Mouse (Mus musculus): ENCODE data around the gene Rasl12. TPM values are rescaled to one million over a fixed set of nuclear protein-coding genes. Genes with fewer than 3 reads are reported as not detected.

Gene Rasl12
- 1 to 10 TPM; 2.6 to 2.8 TPM for total RNA-seq (2021)

DNA sequence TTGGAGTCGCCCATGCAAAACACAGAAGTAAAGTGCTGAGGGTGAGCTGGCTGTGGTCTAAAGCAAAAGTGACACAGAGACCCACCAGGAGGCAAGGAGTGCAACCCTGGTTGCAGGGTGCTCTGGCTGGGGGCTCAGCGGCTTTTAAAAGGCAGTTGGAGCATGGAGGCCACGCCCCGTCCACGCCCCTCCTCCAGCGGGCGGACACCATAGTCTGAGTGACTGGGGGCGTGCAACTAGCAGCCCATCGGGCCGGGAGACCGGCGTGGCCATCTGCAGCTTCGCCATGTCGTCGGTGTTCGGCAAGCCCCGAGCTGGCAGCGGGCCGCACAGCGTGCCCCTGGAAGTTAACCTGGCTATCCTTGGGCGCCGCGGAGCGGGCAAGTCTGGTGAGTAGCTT, at the start of gene Rasl12:
TSS of gene Rasl12 (plus strand) at position 228 of the 400 bp plus-strand sequence.
- DNase-seq (ENCODE audit: extremely low spot score in 1 of 2, low spot score in 2 of 2) = peak; percentile 12 to 88
- intact Hi-C loops (cut with DNase I) = no loop called here

DNA sequence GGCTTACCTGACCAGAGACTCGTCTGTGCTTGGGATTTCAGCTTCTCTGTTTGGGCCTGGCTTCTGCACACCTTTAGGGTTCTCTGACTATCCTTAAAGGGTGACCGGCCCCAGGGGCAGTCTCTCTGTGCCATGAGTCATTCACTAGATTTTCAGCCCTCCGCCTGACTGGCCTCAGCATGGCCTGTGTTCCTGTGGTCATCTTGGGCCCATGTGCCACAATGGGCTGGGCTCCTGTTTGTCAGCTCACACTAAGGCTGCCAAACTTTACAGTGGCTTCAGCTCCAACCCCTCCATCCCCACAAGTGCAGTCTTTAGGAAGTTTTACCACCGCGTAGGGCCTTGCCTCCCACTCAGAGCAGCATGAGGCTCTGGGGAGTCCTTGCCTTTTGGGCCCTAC, 45.1 kb upstream of the Rasl12 start:
- no peak for DNase-seq (ENCODE audit: extremely low spot score in 1 of 2, low spot score in 2 of 2)
- intact Hi-C loops (cut with DNase I) = no loop called here

DNA sequence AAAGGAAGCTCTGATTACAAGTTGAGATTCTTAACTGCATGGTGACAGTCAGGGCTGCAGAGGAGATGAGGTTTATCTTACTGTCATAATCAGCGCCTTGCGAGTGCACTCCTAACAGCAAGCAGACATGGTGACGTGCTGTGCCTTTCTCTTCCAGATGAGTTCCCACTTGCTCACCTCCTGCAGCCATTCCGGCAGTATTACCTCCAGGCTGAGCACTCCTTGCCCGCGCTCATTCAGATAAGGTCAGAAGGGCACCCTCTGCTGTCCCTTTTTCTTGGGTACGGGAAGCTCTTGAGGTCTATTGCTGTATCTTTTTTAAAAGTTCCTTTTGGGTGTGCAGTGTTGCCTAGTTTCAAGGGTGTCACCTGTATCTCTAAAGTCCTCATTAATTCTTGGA, 41.7 kb upstream of the Rasl12 start:
- no peak for DNase-seq (ENCODE audit: extremely low spot score in 1 of 2, low spot score in 2 of 2)
- intact Hi-C loops (cut with DNase I) = no loop called here

DNA sequence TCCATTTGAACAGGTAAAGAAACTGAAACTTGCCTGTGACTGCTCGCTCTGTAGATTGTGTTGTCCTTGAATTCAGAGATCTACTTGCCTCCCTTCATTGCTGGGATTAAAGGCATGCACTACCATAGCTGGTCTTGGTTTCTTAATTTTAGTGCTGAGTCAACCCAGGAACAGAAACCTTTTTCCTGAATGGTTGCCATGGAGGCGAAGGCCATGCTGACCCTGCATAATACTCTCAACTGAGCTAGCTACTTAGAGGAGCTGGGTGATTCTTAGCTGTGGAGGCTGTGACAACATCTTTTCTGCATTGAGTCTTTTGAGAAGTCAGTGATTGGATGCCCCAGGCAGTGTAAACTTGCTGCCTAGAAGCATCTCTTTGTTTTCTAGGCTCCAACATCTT, 41.3 kb upstream of the Rasl12 start:
- intact Hi-C loops (cut with DNase I) = no loop called here

DNA sequence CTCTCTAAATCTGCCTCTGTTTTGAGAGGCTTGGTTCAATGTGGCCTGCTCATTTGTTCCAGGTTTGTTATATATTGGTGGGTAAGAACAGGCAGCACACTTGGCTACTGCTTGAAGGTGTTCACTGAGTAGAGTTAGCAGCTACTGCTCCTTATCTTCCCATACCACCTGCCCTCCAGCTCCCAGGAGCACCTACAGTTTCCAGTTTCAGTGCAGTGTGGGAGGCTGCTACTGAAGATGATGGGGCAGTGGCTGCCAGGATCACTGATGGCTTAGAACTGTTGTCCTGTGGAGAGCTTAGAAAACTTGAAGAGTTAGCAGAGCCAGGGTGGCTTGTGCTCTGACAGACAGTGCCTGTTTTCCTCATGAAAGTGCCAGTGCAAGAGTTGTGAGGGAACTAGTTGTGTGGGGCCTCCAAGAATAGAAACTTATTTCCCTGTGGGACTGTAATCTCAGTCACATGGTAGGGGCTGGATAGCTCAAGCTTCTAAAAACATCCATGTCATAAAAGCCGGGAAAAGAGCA, 39.3 kb upstream of the Rasl12 start:
- no peak for DNase-seq (ENCODE audit: extremely low spot score in 1 of 2, low spot score in 2 of 2)
- intact Hi-C loops (cut with DNase I) = no loop called here

More for the DNA sequence above, 41.3 kb upstream of the Rasl12 start:
- DNase-seq (ENCODE audit: extremely low spot score in 1 of 2, low spot score in 2 of 2) = no peak

DNA sequence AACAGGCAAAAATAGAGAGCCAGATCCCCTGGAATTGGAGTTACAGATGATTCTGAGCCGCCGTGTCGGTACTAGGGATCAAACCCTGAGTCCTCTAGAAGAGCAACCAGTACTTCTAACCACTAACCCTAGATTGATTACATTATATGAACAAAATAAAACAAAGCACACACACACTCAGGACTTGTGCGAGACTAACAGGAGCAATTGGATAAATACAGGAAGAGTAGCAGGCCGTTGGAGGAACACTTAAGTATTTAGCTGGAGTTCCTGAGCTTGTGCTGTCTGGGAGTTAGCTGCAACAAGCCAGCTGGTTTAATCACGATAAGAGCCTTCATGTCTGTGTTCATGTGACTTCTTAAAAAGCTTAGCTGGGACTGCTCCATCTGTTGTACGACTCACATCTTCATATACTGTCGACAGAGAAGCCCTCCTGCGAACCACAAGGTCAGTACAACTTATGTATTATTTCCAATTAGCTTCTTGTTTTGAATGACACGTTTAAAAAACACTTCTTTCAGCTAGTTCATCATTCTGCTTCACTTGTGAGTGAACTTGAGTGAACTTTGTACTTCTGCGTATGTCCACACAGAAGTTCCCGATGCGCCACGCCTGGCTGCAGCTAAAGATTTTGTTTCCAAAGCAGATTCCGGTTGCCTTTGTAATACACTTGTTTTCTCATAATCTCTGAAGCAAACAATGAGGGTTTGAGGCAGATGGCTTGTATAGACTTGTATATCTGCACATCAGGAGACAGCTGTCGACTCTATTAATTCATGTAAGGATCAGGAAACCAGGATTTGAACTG, 37.5 kb upstream of the Rasl12 start, which contains the start of gene Ubap1l:
TSS of gene Ubap1l (plus strand) at position 401 of the 808 bp plus-strand sequence.
- intact Hi-C loops (cut with DNase I) = no loop called here
- DNase-seq (ENCODE audit: extremely low spot score in 1 of 2, low spot score in 2 of 2) = no peak

DNA sequence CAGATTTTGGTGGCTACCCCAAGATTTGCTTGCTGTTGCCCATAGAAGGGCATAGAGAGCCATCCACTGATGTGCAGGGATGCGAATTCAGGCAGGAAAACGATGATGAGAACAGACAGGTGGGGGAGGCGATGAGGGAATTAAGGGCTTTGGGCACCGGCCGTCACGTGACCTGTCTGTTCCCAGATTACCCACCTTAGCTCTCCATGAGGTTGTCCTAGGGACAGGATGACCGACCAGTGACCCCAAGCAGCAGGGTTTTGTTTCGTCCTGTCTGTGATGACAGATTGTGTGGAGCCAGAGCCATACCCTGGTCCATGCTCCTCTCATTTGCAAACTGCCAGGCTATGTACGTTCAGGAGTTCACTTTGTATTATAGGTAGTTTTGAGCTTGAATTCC, 34.6 kb upstream of the Rasl12 start:
- no peak for DNase-seq (ENCODE audit: extremely low spot score in 1 of 2, low spot score in 2 of 2)
- intact Hi-C loops (cut with DNase I) = no loop called here

DNA sequence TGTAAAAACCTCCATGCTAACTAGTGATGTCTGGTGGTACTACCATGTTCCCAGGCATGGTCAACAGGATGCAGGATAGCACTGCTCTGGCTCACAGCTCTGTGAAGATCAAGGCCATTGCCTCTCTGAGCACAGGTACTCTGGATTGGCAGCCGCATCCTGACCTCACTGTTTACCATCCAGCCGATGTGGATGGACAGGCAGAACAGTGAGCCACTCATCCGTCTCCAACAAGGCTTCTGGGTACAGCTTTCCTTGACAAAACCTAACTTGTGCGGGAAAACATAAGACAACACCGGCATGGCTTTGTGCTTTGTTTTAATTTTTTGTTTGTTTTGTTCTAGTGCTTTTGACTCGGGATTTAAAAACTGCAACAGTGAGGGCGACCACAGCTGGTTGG, 32.6 kb upstream of the Rasl12 start:
- intact Hi-C loops (cut with DNase I) = no loop called here
- peak in 1 of 2 experiments; percentile 10 for DNase-seq (ENCODE audit: extremely low spot score in 1 of 2, low spot score in 2 of 2)

DNA sequence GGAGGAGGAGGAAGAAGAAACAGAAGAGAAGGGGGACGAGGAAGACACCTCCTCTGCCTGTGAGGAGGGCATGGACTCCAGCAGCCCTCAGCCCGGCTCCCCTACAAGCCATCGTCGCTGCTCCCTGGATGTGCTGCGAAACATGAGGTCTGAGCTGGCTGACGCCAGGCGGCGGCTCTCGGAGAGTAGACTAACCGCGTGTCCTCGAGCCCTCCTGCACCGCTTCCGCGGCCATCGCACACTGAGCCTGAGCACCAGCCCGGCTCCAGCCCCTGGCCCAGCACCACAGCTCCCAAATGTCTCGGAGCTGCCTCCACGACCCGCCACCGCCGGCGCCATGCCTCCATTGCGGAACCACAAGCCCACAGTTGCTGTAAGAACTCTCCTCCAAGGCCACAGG, 26.6 kb upstream of the Rasl12 start:
- intact Hi-C loops (cut with DNase I) = loop anchor here (10.0 kb wide), 1 partner anchor 63 kb away; the partner anchor contains the start of gene Mtfmt

DNA sequence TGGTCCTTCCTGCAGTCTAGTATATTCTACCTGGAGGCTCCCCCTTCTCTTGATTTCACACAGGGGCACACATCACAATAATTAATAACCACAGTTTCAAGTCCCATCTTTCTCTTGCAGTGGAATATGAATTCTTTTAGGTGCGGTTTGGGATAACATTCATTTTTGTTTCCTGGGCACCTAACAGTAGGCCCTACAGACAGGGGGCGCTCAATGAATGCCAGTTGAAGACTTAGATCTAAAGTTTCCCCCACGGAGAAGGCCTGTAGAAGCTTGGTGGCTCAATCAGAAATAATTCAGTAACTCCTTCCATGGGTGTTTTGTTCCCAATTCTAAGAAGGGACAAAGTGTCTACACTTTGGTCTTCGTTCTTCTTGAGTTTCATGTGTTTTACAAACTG, 25.9 kb upstream of the Rasl12 start:
- peak in 1 of 2 experiments; percentile 60 for DNase-seq (ENCODE audit: extremely low spot score in 1 of 2, low spot score in 2 of 2)
- intact Hi-C loops (cut with DNase I) = loop anchor here (10.0 kb wide), 1 partner anchor 62 kb away; the partner anchor contains the start of gene Mtfmt

More for the DNA sequence above, 26.6 kb upstream of the Rasl12 start:
- DNase-seq (ENCODE audit: extremely low spot score in 1 of 2, low spot score in 2 of 2) = no peak

DNA sequence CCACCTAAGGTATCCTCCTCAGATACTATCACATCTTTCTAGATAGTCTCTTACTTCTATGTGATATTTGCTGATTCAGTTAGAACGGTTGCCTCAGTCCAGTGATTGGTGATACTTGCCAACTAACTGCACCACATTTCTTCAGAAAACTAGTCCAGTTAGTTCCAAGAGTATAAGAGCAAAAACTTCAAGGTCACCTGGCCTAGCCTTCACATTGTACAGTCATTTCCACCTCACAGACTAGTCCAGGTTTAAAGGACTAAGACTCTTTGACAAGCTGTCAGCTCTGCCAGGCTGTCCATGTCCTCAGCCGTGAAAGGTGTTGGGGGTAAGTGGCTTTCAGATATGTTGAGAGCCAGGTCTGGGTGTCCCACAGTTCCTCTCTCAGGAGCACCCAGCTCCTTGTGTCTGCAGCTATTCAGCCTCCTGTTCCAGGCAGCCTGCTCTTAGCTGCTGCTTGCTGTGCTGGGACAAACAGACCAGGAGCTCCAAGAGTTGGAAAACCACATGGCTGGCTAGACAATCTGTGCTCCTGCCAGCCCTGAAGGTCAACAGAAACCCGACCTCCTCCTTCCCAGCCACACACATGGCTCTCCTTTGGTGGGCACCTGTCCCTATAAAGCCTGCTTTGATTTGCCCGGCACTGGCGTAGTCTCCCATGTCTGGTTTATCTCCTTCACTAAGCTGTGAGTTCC, 23.7 kb upstream of the Rasl12 start:
- intact Hi-C loops (cut with DNase I) = loop anchor here (10.0 kb wide), 1 partner anchor 60 kb away; the partner anchor contains the start of gene Mtfmt
- DNase-seq (ENCODE audit: extremely low spot score in 1 of 2, low spot score in 2 of 2) = no peak

DNA sequence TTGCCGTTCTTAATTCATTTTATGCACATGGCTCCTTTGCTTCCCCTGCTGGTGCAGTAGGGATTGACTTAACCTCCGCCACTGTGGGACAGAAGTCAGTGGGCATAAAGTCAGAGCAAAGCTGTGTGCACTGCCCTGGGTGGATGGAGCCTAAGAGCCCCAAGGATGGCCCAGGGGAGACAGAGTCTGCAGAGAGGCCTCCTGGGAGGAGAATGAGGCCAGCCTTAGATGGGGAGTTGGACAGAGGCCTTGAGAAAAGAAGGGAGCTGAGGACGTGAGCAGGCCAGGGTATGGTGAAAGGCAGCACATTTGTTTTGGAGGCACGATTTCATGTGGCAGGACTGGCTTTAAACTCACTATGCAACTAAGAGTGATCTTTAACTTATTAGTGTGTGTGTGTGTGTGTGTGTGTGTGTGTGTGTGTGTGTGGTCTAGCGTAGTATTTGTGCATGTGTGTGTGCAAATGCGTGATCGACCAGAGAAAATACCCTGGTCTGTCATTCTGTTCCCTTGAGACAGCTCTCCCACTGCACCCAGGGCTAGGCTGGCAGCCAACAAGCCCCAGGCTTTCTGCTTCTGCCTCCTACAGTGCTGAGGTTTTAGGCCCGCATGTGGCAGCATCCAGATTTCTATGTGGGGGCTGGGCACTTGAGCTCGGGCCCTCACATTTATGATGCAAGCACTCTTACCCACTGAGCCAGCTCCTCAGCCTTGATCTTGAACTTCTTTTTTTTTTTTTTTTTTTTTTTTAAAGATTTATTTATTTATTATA, 23.0 kb upstream of the Rasl12 start:
- peak; percentile 33 to 62 for DNase-seq (ENCODE audit: extremely low spot score in 1 of 2, low spot score in 2 of 2)
- intact Hi-C loops (cut with DNase I) = loop anchor here (10.0 kb wide), 1 partner anchor 59 kb away; the partner anchor contains the start of gene Mtfmt

DNA sequence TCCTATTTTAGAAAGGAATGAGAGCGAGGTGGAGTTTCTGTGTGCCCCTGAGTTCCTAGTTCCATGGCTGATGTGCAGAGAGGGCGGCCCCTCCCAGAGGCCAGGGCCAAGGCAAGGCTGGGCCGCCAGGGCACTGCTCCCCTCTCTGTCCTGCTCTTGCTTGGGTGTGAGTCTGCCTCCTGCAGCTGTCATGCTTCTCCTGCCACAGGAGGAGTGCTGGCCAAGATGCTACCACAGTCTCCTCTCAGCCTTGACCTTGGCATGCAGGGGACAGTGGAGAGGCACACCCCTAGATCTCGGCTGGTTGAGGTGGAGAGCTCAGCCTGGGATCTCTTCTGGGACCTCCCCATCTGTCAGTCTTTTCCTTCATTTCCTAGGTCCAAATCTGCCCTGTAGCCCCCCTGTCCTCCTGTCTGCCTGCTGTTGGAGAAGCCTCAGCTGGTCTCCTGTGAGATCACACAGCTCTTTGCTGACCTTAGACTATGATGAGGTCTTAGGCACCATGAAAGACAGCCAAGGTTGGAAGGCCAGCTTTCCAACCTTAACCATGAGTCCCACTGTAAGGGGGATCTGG, 17.2 kb upstream of the Rasl12 start:
- DNase-seq (ENCODE audit: extremely low spot score in 1 of 2, low spot score in 2 of 2) = no peak
- intact Hi-C loops (cut with DNase I) = no loop called here

DNA sequence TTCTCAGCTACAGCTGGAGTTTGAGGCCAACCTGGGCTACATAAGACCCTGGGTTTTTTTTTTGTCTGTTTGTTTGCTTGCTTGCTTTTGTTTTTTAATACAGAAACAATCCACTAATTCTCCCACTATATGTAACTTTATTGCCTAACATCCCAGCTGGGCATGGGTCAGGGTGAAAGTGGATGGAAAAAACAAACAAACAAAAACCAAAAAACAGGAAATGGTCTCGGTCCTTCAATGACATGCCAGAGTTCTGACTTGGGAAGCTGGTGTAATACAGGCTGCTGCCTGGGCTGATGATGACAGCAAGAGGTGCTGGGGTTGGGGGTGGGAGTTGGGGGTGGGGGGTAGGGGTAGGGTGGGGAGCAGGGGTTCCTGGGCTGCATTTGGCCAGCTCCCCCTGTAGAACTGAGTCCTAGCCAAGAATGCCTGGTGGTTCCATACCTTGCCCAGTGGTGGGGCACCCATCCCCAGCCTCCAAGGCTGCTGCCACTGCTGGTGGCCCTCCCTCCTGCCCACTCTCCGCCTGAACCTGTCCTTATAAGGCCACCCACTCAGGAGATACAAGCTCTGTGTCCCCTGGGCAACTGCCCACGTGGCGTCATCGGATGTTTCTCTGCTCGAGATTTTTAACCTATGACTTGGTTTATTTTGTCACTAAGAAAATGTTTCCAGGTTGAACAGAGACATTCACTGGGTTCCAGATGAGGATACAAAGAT, 16.1 kb upstream of the Rasl12 start:
- intact Hi-C loops (cut with DNase I) = no loop called here
- no peak for DNase-seq (ENCODE audit: extremely low spot score in 1 of 2, low spot score in 2 of 2)

DNA sequence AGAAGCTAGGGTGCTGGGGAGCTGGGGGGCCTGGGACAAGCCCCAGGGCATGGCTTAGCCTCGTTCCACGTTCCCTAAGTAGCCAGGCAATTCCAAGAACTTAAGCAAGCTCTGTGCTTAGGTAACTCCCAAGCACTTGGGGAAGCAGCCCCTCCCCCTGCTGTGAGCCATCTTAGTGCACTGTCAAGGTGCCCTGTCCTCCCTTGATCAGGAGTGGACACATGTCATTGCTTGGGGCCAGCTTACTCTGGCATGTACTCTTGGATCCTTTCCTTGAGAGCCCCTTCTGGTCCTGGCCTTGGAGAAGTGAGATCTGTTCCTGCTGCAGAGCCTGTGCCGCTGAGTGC, 15.6 kb upstream of the Rasl12 start:
- no peak for DNase-seq (ENCODE audit: extremely low spot score in 1 of 2, low spot score in 2 of 2)
- intact Hi-C loops (cut with DNase I) = no loop called here

DNA sequence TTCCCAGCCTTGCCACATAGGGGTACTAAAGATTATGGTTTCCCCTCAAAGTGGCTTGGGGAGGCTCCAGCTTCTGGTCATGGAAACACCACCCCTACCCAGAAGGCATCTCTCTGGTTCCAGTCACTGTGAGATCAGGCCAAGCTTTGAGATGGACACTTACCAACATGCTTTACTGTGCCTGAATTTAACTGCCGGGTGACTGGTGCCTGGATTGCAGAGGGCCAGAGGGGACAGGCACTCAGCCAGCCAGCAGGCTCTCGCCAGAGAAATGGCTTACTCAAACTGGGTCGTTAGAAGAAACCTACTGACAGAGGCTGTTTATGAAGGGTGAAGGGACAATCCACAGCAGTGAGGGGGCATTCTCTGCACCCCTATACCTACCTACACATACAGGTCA, 14.0 kb upstream of the Rasl12 start:
- no peak for DNase-seq (ENCODE audit: extremely low spot score in 1 of 2, low spot score in 2 of 2)
- intact Hi-C loops (cut with DNase I) = no loop called here

DNA sequence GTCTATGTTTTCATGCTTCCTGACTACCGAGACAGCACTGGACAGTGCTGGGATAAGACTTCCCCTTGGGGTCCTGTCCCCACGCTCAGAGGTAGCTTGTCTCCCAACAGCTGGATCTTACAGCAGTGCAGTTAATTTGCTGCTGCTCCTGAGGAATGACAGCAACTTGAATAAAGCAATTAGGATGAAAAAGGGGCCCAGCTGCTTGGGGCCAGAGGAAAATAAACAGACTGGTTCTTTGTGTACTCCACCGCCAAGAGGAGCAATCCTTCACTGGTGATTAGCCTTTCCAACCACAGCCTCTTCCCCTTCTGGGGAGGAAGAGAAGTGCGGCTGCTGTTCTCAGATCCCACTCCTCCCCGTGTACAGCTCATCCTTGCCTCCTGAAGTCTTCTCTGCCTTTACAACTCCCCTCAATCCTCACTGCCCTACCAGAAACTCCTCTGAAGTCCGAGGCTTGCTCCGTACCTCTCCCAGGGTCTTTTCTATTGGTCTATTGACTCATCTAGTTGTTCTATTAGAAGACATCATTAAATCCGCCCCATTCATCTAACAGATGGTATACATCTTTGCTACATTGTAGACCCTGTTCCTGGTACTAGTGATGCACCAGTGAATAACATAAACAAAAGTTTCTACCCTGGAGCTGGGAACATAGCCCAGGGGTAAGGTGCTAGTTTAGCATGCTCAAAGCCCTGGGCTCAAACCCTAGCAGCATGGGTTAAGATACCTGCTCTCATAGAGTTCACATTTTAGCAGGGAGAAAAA, 11.7 kb upstream of the Rasl12 start:
- intact Hi-C loops (cut with DNase I) = no loop called here
- no peak for DNase-seq (ENCODE audit: extremely low spot score in 1 of 2, low spot score in 2 of 2)

All from left cerebral cortex, postnatal 10 days (tissue).